Mouse (Mus musculus) erythroblast, embryonic 14.5 days (primary cell): ENCODE results near the gene Ahcyl1.

Source experiments
- GATA1 ChIP-seq: IDR thresholded peaks from 2 replicates; pipeline ENCODE4 v1.6.1; 2012; ENCODE audit warnings: low read length, inconsistent platforms, mixed read lengths
- TAL1 ChIP-seq: IDR thresholded peaks from 3 replicates; pipeline ENCODE4 v1.6.1; 2012; ENCODE audit warnings: low read length, inconsistent platforms, mixed read lengths

- no peak for TF ChIP-seq TAL1
- TF ChIP-seq GATA1: no peak
Measured at GRCm38 (mm10) chr3:107704371-107704705, 8.0 kb upstream of the Ahcyl1 start.
